Mouse (Mus musculus) CD4-positive naive resting alpha-beta T cell, adult 76 days (primary cell): Measurements from ENCODE around the gene Capn2. TPM values are rescaled to one million over a fixed set of nuclear protein-coding genes. Genes with fewer than 3 reads are reported as not detected.

Experiments
- total RNA-seq: library from RNA; stranded (reverse); gene quantifications from one replicate; pipeline ENCODE4 v1.2.4, GENCODE M21; 2023

Gene Capn2
- total RNA-seq: 59.5 TPM

DNA sequence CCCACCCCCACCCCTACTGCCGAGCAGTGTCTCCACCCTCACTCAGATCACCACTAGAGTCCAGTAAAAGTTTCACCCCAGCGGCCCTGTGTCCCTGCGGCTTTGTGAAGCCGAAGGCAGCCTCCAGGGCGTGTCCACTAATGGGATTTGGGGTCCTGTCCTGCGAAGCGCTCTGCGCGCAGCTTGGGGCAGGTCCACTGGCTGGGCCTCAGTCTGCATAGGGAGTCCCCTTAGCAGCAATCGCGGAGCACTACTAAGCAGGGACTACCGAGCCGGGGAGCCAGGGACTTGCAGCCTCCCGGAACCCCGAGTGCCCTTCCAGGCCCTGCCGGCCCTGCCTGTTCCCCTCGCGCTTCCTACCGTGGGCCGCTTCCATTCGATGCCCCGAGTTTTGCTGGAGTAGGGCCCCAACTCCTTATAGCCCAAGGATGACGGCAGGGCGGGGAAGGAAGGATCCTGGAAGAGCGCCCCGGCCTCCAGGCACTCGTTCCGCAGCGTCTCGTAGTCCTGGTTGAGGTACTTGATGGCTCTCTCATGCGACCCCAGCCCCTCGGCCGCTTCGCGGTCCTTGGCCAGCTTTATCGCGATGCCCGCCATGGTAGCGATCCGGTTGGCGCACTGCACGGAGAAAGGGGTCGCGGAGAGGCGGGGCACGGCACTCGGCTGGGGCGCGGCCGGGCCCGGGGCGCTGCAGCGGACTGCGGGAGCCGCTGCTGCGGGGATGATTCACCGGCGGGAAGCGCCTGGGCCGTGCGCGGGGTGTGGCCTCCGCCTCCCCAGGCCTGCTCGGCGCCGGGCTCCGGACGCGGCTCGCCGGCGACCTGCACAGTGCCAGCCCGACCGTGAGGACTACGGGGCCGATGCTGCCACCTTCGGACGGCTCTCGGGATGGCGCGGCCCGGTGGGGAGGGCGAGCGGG lies at the start of gene Capn2:
TSS of gene Capn2 (minus strand) at position 851 of the 919 bp plus-strand sequence.

DNA sequence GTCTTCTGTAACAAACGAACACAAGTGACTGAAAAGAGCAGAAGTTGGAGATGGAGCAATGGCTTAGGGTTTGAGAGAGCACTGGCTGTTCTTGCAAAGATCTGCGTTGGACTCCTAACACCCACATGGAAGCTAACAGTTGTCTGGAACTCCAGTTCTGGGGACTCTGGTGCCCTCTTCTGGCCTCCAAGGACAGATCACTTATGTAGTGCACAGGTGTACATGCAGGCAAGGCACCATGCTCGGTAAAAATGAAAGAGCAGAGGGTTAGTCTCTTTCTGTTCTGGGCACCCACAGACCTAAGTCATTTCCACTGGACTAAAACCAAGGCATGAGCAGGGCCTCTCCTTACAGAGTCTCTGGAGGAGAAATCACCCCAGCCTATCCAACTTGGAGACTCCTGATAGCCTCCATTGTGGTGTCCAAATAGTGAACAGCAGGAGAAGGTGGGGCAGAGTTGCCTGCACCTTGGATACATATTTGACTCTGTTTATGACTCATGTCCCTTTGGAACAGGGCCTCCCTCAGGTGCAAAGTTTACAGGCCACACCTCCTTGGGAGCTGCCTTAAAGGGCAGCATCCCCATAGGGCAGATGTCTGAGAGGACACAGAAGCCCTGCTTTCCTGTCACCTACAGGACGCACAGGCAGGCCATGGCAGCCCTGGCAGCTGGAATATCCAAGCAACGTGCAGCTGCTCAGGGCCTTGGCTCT lies 47.2 kb upstream of the Capn2 start, which contains the start of gene Capn8:
TSS of gene Capn8 (plus strand) at position 600 of the 713 bp plus-strand sequence.

Other genes with a start within 250 kb of the Capn2 start
- 37.3 TPM for gene Degs1, start 234.8 kb downstream of the Capn2 start, total RNA-seq
- gene Fbxo28, start 176.0 kb downstream of the Capn2 start, total RNA-seq: 45.2 TPM
- 35.0 TPM for gene Trp53bp2, start 108.4 kb downstream of the Capn2 start, total RNA-seq
- gene Capn8, start 47.4 kb upstream of the Capn2 start, total RNA-seq: not detected
- not detected for gene Ccdc185, start 231.6 kb upstream of the Capn2 start, total RNA-seq
- 3.2 TPM for gene Susd4, start 246.3 kb upstream of the Capn2 start, total RNA-seq